Mouse (Mus musculus) gastrocnemius, postnatal 14 days (tissue): ENCODE data around the gene H2-T23. TPM values are rescaled to one million over a fixed set of nuclear protein-coding genes. Genes with fewer than 3 reads are reported as not detected.

Experiments used
- DNase-seq: peaks from one replicate; pipeline ENCODE4 v3.0.0; 2021; ENCODE audit warnings: mixed read lengths
- intact Hi-C: fragments of 180-260 bp; cut with DNase I; formaldehyde crosslinking; loops from one replicate; pipeline ENCODE4 v1.15.1; 2025; ENCODE audit warnings: low total_unique reads
- total RNA-seq, 2 experiments: library from RNA; stranded (reverse); gene quantifications; 2 replicates each; pipeline ENCODE4 v1.2.3; 2021

The H2-T23 gene
- total RNA-seq, 2 experiments from 2014 or later: 6.4 to 7.7 TPM

DNA sequence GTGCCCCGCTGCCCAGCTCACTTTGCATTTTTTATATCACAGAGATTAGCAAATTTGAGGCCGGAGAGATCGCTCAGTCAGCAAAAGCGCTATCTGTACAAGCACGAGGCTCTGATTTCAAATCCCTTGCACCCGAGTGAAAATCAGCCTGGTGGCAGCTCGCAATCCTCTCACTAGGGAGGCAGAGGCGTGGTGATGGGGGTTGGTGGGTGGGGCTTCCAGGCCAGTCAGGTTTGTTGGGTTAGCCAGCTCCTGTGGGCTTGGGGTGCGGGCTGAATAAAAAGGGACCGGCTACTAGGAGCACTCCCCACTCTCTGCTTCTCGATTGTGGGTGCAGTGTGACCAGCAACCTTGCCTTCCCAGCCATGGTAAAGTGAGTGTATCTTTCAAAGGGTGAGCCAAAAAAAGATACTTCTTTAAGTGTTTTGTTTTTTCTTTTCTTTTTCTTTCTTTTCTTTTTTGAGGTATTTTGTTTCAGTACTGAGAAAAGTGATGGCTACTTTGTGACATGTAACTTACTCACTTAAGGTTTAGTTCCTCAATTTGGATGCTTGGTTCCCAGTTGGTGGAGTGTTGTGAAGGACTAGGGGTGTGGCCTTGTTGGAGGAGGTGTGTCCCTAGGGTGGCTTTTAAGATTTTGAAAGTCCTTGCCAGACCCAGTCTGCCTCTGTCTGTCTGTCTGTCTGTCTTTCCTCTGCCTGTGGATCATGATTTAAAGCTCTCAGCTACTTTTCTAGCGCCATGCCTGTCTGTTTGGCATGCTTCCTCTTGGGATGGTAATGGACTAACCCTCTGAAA lies 34.7 kb downstream of the H2-T23 start:
- intact Hi-C loops: loop anchor here (2.0 kb wide), 1 partner anchor 37 kb away; no protein-coding TSS in a partner anchor
- DNase-seq: no peak

DNA sequence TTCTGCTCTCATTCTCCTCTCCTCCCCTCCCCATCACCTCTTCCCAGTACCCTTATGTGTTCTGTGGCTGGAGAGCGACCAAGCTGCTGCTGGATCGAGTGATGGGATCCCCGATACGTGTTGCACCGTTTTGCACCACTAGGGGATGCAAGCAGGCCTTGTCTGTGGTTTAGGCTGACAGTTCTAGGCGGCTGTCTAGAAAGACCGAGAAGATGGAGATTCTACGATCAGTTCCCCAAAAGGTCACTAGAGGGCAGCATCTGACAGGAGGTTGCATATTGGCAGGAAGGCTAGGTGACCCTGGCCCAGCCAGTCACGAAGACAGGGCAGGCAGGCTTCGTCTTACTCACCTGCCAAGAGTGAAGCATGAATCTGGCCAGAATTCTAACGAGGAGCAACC lies 35.7 kb downstream of the H2-T23 start:
- intact Hi-C loops: loop anchor here (2.0 kb wide), 1 partner anchor 38 kb away; no protein-coding TSS in a partner anchor
- DNase-seq: peak; percentile 90

DNA sequence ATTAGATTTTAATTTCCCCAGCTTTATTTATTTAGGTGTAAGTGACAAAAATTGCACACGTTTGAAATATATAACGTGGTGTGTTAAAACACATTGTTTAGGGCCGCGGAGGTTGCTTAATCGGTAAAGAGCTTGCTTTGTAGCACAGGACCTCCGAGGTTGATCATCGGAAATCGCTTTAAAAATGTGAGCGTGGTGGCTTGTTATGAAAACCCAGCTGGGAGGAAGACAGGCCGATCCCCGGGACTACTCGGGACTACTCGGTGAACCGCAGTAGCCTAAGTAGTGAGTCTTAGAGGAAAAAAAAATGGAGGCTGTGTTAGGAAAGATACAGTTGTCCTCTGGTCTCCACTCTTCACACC lies 37.8 kb downstream of the H2-T23 start:
- intact Hi-C loops: no loop called here
- no peak for DNase-seq

DNA sequence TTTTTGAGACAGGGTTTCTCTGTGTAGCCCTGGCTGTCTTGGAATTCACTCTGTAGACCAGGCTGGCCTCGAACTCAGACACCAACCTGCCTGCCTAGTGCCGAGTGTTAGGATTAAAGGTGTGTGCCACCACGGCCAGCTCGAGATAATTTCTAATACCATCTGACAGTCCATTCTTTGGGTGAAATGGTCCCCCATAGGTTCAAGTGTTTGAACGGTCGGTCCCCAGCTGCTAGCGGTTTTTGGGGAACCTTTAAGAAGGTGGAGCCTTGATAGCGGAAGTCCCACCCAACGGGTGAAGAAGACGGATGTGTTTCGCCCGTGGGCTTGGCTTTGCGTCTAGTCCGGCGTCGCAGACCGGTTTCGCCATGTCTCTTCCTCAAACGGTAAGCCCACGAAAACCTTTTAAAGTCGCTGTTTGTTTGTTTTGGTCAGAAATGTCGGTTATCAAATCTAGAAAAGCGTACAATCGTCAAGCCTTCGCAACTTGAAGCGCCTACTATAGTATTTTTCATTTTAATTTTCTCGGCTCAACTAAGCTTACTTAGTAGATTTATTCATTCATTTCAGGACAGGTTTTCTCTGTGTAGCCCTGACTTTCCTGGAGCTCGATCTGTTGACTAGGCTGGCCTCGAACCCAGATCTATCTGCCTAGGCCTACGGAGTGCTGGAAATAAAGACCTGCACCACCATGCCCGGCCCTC lies 38.3 kb downstream of the H2-T23 start:
- intact Hi-C loops: no loop called here
- DNase-seq: peak; percentile 81

DNA sequence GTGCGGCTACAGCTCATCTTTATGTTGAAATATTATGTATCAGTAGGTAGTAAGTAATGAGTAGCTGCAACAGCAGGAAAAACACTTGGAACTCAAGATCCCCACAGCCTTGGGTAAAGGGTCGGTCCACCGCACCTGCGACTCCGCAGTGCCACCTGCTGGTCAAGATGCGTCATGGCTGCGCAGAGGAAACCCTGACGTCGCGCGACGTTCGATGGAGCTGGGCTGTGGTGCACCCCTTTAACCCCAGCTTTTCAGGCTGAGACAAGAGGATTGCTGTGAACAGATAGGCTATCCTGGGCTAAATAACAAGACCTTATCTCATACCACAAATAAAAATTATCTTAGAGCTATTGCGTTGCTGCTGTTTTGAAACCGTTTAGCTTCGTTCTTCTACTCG lies 39.0 kb downstream of the H2-T23 start:
- intact Hi-C loops: loop anchor here (2.0 kb wide), 1 partner anchor 55 kb away; no protein-coding TSS in a partner anchor
- DNase-seq: peak; percentile 80

DNA sequence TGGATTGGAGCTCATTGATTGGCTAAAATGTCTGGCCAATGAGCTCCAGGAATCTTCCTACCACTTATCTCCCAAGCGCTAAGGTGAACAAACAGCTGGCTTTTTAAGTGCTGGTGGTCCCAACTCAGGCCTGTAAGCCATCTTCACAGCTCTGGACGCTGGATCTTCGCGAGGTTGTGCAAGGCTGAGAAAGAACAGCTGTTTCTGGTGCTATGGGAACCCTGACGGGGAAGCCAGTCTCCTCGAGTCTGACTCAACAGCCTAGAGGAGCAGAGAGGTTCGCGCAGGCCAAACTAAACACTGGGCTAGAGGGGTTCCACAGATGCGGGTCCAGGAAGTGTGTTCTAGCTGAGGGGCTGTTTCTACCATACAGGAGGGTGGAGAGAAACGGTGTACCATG lies 40.9 kb downstream of the H2-T23 start:
- DNase-seq: no peak

DNA sequence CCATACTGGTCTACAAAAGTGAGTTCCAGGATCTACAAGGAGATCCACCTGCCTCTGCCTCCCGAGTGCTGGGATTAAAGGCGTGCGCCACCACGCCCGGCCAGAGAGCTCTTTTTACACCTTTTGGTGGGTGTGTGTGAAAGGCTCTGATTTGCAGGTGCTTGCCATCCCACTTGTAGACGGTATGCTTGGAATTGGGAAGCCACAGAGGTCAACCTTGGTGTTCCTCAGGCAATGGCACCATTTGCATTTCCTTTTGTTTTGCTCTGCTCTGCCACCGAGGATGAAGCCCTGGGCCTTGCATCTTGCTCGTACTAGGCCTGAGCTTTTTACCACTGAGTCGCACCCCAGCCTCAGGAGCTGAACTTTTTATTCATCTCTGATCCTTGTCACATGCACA lies 50.9 kb downstream of the H2-T23 start:
- no peak for DNase-seq
- intact Hi-C loops: no loop called here

More for the DNA sequence above, 40.9 kb downstream of the H2-T23 start:
- intact Hi-C loops: loop anchor here (2.0 kb wide), 1 partner anchor 53 kb away; no protein-coding TSS in a partner anchor

DNA sequence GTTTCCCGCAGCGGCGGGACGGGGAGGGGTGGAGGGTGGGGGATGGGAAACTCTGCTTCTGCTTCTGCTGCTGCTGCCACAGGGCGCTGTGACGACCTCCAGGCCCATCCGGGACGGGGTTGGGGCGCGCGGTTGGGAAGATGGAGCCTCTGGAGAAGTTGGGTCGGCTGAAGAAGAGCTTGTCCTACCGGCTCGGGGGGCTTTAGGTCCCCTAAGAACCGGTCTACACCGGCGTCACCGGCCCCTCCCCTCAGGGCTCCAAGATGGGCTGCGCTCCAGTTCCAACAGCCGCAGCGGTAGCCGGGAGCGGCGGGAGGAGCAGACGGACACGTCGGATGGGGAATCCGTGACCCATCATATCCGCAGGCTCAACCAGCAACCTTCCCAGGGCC lies 52.3 kb downstream of the H2-T23 start:
- intact Hi-C loops: no loop called here
- DNase-seq: peak; percentile 63

Other genes with a start within 250 kb of the H2-T23 start
- 1 to 10 TPM; 4.6 to 5.4 TPM for gene Ier3, start 211.2 kb downstream of the H2-T23 start, total RNA-seq
- gene Flot1, start 209.6 kb downstream of the H2-T23 start, total RNA-seq: 10 to 100 TPM; 39.2 to 40.3 TPM
- 100 to 1,000 TPM in 1 of 2 experiments, 10 to 100 TPM in 1; 95.6 to 123 TPM for gene Tubb5, start 194.5 kb downstream of the H2-T23 start, total RNA-seq
- 1 to 10 TPM; 5.4 to 6.9 TPM for gene Mdc1, start 191.3 kb downstream of the H2-T23 start, total RNA-seq
- 1 to 10 TPM; 4.8 TPM for gene Nrm, start 171.5 kb downstream of the H2-T23 start, total RNA-seq
- gene Ppp1r18, start 167.3 kb downstream of the H2-T23 start, total RNA-seq: 10 to 100 TPM; 13.4 to 13.7 TPM
- gene Dhx16, start 153.0 kb downstream of the H2-T23 start, total RNA-seq: 10 to 100 TPM; 10.5 to 11.9 TPM
- 10 to 100 TPM; 55.3 to 65.1 TPM for gene 2310061I04Rik, start 135.4 kb downstream of the H2-T23 start, total RNA-seq
- 1 to 10 TPM; 3.5 to 4.3 TPM for gene Atat1, start 122.8 kb downstream of the H2-T23 start, total RNA-seq
- 10 to 100 TPM; 51.6 to 51.9 TPM for gene Mrps18b, start 116.5 kb downstream of the H2-T23 start, total RNA-seq
- 10 to 100 TPM; 26.0 to 28.3 TPM for gene Ppp1r10, start 116.4 kb downstream of the H2-T23 start, total RNA-seq
- 10 to 100 TPM; 64.1 to 66.7 TPM for gene Abcf1, start 63.1 kb downstream of the H2-T23 start, total RNA-seq
- 10 to 100 TPM; 16.3 to 19.0 TPM for gene Gnl1, start 53.0 kb downstream of the H2-T23 start, total RNA-seq
- gene Prr3, start 52.6 kb downstream of the H2-T23 start, total RNA-seq: 1 to 10 TPM; 4.2 to 5.0 TPM
- gene H2-T24, start 12.3 kb downstream of the H2-T23 start, total RNA-seq: under 1 TPM; 0.62 to 0.93 TPM
- 1 to 10 TPM; 5.7 to 6.3 TPM for gene H2-T22, start 9.9 kb upstream of the H2-T23 start, total RNA-seq
- gene Gm6034, start 10.1 kb upstream of the H2-T23 start, total RNA-seq: not detected
- 1 to 10 TPM in 1 of 2 experiments, under 1 TPM in 1; 0.92 to 1.0 TPM for gene Gm11127, start 25.5 kb upstream of the H2-T23 start, total RNA-seq
- not detected for gene Gm19684, start 88.8 kb upstream of the H2-T23 start, total RNA-seq
- gene Gm7030, start 96.6 kb upstream of the H2-T23 start, total RNA-seq: not detected
- gene Gm8909, start 135.7 kb upstream of the H2-T23 start, total RNA-seq: not detected
- not detected for gene H2-T3, start 157.4 kb upstream of the H2-T23 start, total RNA-seq
- gene Rpp21, start 225.2 kb upstream of the H2-T23 start, total RNA-seq: 10 to 100 TPM; 22.5 to 23.4 TPM
- gene Trim39, start 239.4 kb upstream of the H2-T23 start, total RNA-seq: 1 to 10 TPM; 3.1 to 4.1 TPM